Mouse (Mus musculus): ENCODE measurements at regions not wholly inside any gene's neighbourhood (a gene's known extent, or its start where the extent isn't known, plus 50 kb on each side); places are given as distances from the start of the nearest gene placed in this dataset.
A peak's percentile ranks its signal among the peaks of the same experiment; 100 is the strongest.

GRCm38 (mm10) chr11:113031405-113031804, 249.4 kb downstream of the Sox9 start:
- no peak overlapping the region for H3K9ac ChIP-seq (ENCODE audit: low read length)
- H3K4me3 ChIP-seq (ENCODE audit: control insufficient read depth in 1 of 2, insufficient read depth in 1 of 2, low read depth in 1 of 2, low read length in 2 of 2): no peak overlapping the region
- no peak overlapping the region for H3K27ac ChIP-seq (replicated peaks in 1 of 2; ENCODE audit: control insufficient read depth in 1 of 2, insufficient read depth in 1 of 2, low read depth in 2 of 2, low read length in 2 of 2)
- H3K9me3 ChIP-seq (ENCODE audit: control insufficient read depth, low read length): no peaks in the 10 kb centered on the region
- no peaks in the 10 kb centered on the region for H3K4me1 ChIP-seq (ENCODE audit: control insufficient read depth in 2 of 2, insufficient read depth in 2 of 2, low read length in 2 of 2)
- H3K4me2 ChIP-seq (ENCODE audit: low read length): no peak overlapping the region
- H3K36me3 ChIP-seq (ENCODE audit: control insufficient read depth, insufficient read depth, low read length): no peaks in the 10 kb centered on the region
- no peak for ATAC-seq (ENCODE audit: insufficient number of reproducible peaks, insufficient read depth, low FRiP score, low read depth)
- H3K27me3 ChIP-seq (ENCODE audit: control insufficient read depth, insufficient read depth, low read length): no peaks in the 10 kb centered on the region
- 83% methylated on average over 8 of the region's 8 CpGs for WGBS

GRCm38 (mm10) chr11:113032487-113033228, 250.6 kb downstream of the Sox9 start:
- ATAC-seq (ENCODE audit: insufficient number of reproducible peaks, insufficient read depth, low FRiP score, low read depth): no peak
- Histone ChIP-seq H3K4me2 (ENCODE audit: low read length) (no peak overlapping the region), H3K36me3 (ENCODE audit: control insufficient read depth, insufficient read depth, low read length) (no peaks in the 10 kb centered on the region), H3K27ac (replicated peaks in 1 of 2; ENCODE audit: control insufficient read depth in 1 of 2, insufficient read depth in 1 of 2, low read depth in 2 of 2, low read length in 2 of 2) (no peak overlapping the region), H3K9ac (ENCODE audit: low read length) (no peak overlapping the region), H3K4me1 (ENCODE audit: control insufficient read depth in 2 of 2, insufficient read depth in 2 of 2, low read length in 2 of 2) (no peaks in the 10 kb centered on the region), H3K27me3 (ENCODE audit: control insufficient read depth, insufficient read depth, low read length) (no peaks in the 10 kb centered on the region), H3K9me3 (ENCODE audit: control insufficient read depth, low read length) (no peaks in the 10 kb centered on the region), H3K4me3 (ENCODE audit: control insufficient read depth in 1 of 2, insufficient read depth in 1 of 2, low read depth in 1 of 2, low read length in 2 of 2) (no peak overlapping the region)
- WGBS: 52% methylated on average over 8 of the region's 8 CpGs

GRCm38 (mm10) chr11:113034911-113035310, 252.9 kb downstream of the Sox9 start:
- Histone ChIP-seq H3K4me1 (ENCODE audit: control insufficient read depth in 2 of 2, insufficient read depth in 2 of 2, low read length in 2 of 2) (no peaks in the 10 kb centered on the region), H3K4me2 (ENCODE audit: low read length) (no peak overlapping the region), H3K9me3 (ENCODE audit: control insufficient read depth, low read length) (no peaks in the 10 kb centered on the region), H3K36me3 (ENCODE audit: control insufficient read depth, insufficient read depth, low read length) (no peaks in the 10 kb centered on the region), H3K9ac (ENCODE audit: low read length) (no peak overlapping the region), H3K27me3 (ENCODE audit: control insufficient read depth, insufficient read depth, low read length) (no peaks in the 10 kb centered on the region), H3K27ac (replicated peaks in 1 of 2; ENCODE audit: control insufficient read depth in 1 of 2, insufficient read depth in 1 of 2, low read depth in 2 of 2, low read length in 2 of 2) (no peak overlapping the region), H3K4me3 (ENCODE audit: control insufficient read depth in 1 of 2, insufficient read depth in 1 of 2, low read depth in 1 of 2, low read length in 2 of 2) (no peak overlapping the region)
- 88% methylated on average over 13 of the region's 13 CpGs for WGBS
- ATAC-seq (ENCODE audit: insufficient number of reproducible peaks, insufficient read depth, low FRiP score, low read depth): no peak

- WGBS: 69% methylated on average over 4 of the region's 4 CpGs
- Histone ChIP-seq H3K9me3 (ENCODE audit: control insufficient read depth, low read length) (no peaks in the 10 kb centered on the region), H3K27ac (replicated peaks in 1 of 2; ENCODE audit: control insufficient read depth in 1 of 2, insufficient read depth in 1 of 2, low read depth in 2 of 2, low read length in 2 of 2) (no peak overlapping the region), H3K36me3 (ENCODE audit: control insufficient read depth, insufficient read depth, low read length) (no peaks in the 10 kb centered on the region), H3K4me3 (ENCODE audit: control insufficient read depth in 1 of 2, insufficient read depth in 1 of 2, low read depth in 1 of 2, low read length in 2 of 2) (no peak overlapping the region), H3K9ac (ENCODE audit: low read length) (no peak overlapping the region), H3K27me3 (ENCODE audit: control insufficient read depth, insufficient read depth, low read length) (no peaks in the 10 kb centered on the region), H3K4me1 (ENCODE audit: control insufficient read depth in 2 of 2, insufficient read depth in 2 of 2, low read length in 2 of 2) (no peaks in the 10 kb centered on the region), H3K4me2 (ENCODE audit: low read length) (no peak overlapping the region)
- no peak for ATAC-seq (ENCODE audit: insufficient number of reproducible peaks, insufficient read depth, low FRiP score, low read depth)
These were observed 255.7 kb downstream of the Sox9 start for GRCm38 (mm10) chr11:113037736-113038135.

- H3K4me1 ChIP-seq (ENCODE audit: control insufficient read depth in 2 of 2, insufficient read depth in 2 of 2, low read length in 2 of 2): 0 out of 4 replicates have a peak, but pooled peaks cover 0 to 6% of the 10 kb centered on the region in 2 experiments
- H3K9ac ChIP-seq (ENCODE audit: low read length): no peak overlapping the region
- no peak for ATAC-seq (ENCODE audit: insufficient number of reproducible peaks, insufficient read depth, low FRiP score, low read depth)
- H3K36me3 ChIP-seq (ENCODE audit: control insufficient read depth, insufficient read depth, low read length): peaks cover 5% of the 10 kb centered on the region; the same call in 1 of the 2 replicates
- WGBS: 31% methylated on average over 5 of the region's 5 CpGs
- no peak overlapping the region for H3K27ac ChIP-seq (replicated peaks in 1 of 2; ENCODE audit: control insufficient read depth in 1 of 2, insufficient read depth in 1 of 2, low read depth in 2 of 2, low read length in 2 of 2)
- H3K4me3 ChIP-seq (ENCODE audit: control insufficient read depth in 1 of 2, insufficient read depth in 1 of 2, low read depth in 1 of 2, low read length in 2 of 2): no peak overlapping the region
- H3K27me3 ChIP-seq (ENCODE audit: control insufficient read depth, insufficient read depth, low read length): no peaks in the 10 kb centered on the region
- H3K4me2 ChIP-seq (ENCODE audit: low read length): no peak overlapping the region
- H3K9me3 ChIP-seq (ENCODE audit: control insufficient read depth, low read length): no peaks in the 10 kb centered on the region
These were observed 260.7 kb downstream of the Sox9 start for GRCm38 (mm10) chr11:113042710-113043109.

- Histone ChIP-seq H3K9me3 (ENCODE audit: control insufficient read depth, low read length) (no peaks in the 10 kb centered on the region), H3K36me3 (ENCODE audit: control insufficient read depth, insufficient read depth, low read length) (peaks cover 5% of the 10 kb centered on the region; the same call in 1 of the 2 replicates), H3K4me1 (ENCODE audit: control insufficient read depth in 2 of 2, insufficient read depth in 2 of 2, low read length in 2 of 2) (0 out of 4 replicates have a peak, but pooled peaks cover 0 to 6% of the 10 kb centered on the region in 2 experiments), H3K4me2 (ENCODE audit: low read length) (peak overlapping the region; percentile 9; the same call in 1 of the 2 replicates), H3K27me3 (ENCODE audit: control insufficient read depth, insufficient read depth, low read length) (no peaks in the 10 kb centered on the region), H3K4me3 (ENCODE audit: control insufficient read depth in 1 of 2, insufficient read depth in 1 of 2, low read depth in 1 of 2, low read length in 2 of 2) (no peak overlapping the region), H3K9ac (ENCODE audit: low read length) (no peak overlapping the region), H3K27ac (replicated peaks in 1 of 2; ENCODE audit: control insufficient read depth in 1 of 2, insufficient read depth in 1 of 2, low read depth in 2 of 2, low read length in 2 of 2) (no peak overlapping the region)
- 39% methylated on average over 20 of the region's 20 CpGs for WGBS
- ATAC-seq (ENCODE audit: insufficient number of reproducible peaks, insufficient read depth, low FRiP score, low read depth): no peak
These were observed 264.4 kb downstream of the Sox9 start for GRCm38 (mm10) chr11:113046200-113047051.

- no peak for ATAC-seq (ENCODE audit: insufficient number of reproducible peaks, insufficient read depth, low FRiP score, low read depth)
- Histone ChIP-seq H3K9ac (ENCODE audit: low read length) (no peak overlapping the region), H3K27ac (replicated peaks in 1 of 2; ENCODE audit: control insufficient read depth in 1 of 2, insufficient read depth in 1 of 2, low read depth in 2 of 2, low read length in 2 of 2) (no peak overlapping the region), H3K27me3 (ENCODE audit: control insufficient read depth, insufficient read depth, low read length) (no peaks in the 10 kb centered on the region), H3K9me3 (ENCODE audit: control insufficient read depth, low read length) (no peaks in the 10 kb centered on the region), H3K4me3 (ENCODE audit: control insufficient read depth in 1 of 2, insufficient read depth in 1 of 2, low read depth in 1 of 2, low read length in 2 of 2) (no peak overlapping the region), H3K4me2 (ENCODE audit: low read length) (no peak overlapping the region), H3K36me3 (ENCODE audit: control insufficient read depth, insufficient read depth, low read length) (peaks cover 5% of the 10 kb centered on the region; the same call in 1 of the 2 replicates), H3K4me1 (ENCODE audit: control insufficient read depth in 2 of 2, insufficient read depth in 2 of 2, low read length in 2 of 2) (0 out of 4 replicates have a peak, but pooled peaks cover 0 to 6% of the 10 kb centered on the region in 2 experiments)
- WGBS: 62% methylated on average over 7 of the region's 7 CpGs
These were observed 266.1 kb downstream of the Sox9 start for GRCm38 (mm10) chr11:113048158-113048557.

All from heart, embryonic 14.5 days (tissue).